Mouse (Mus musculus) kidney, embryonic 15.5 days (tissue): Measurements from ENCODE around the gene Gm20503. TPM values are rescaled to one million over a fixed set of nuclear protein-coding genes. Genes with fewer than 3 reads are reported as not detected.

ENCODE experiments used
- ATAC-seq: fragments of 200-750 bp; cut with Nextera tagmentation; replicated peaks from 2 replicates; pipeline ENCODE4 v1.8.0; 2017; ENCODE audit warnings: moderate TSS enrichment; ENCODE audit not compliant: low FRiP score
- H3K27ac ChIP-seq: fragments of 300-500 bp; sonication (generic); 2 replicates; pipeline ENCODE4 v1.5.1; 2015; ENCODE audit warnings: mild to moderate bottlenecking, inconsistent platforms
- H3K27me3 ChIP-seq: fragments of 300-500 bp; sonication (generic); 2 replicates; pipeline ENCODE4 v1.6.1; 2015; ENCODE audit warnings: inconsistent platforms
- H3K36me3 ChIP-seq: fragments of 300-500 bp; sonication (generic); 2 replicates; pipeline ENCODE4 v1.6.1; 2015; ENCODE audit warnings: inconsistent platforms
- H3K4me1 ChIP-seq: fragments of 300-500 bp; sonication (generic); 2 replicates; pipeline ENCODE4 v1.6.1; 2015; ENCODE audit warnings: inconsistent platforms
- H3K4me2 ChIP-seq: fragments of 300-500 bp; sonication (generic); 2 replicates; pipeline ENCODE4 v1.6.1; 2015; ENCODE audit warnings: moderate library complexity, mild to moderate bottlenecking, inconsistent platforms
- H3K4me3 ChIP-seq: fragments of 300-500 bp; sonication (generic); replicated peaks from 2 replicates; pipeline ENCODE4 v1.5.1; 2015; ENCODE audit warnings: mild to moderate bottlenecking, inconsistent platforms
- H3K9ac ChIP-seq: fragments of 300-500 bp; sonication (generic); 2 replicates; pipeline ENCODE4 v1.6.1; 2015; ENCODE audit warnings: mild to moderate bottlenecking, inconsistent platforms
- H3K9me3 ChIP-seq: fragments of 300-500 bp; sonication (generic); replicated peaks from 2 replicates; pipeline ENCODE4 v1.6.1; 2016; ENCODE audit warnings: inconsistent platforms
- WGBS: fragments of 180-500 bp; shearing (Covaris S2); methylation state at CpG from one replicate; pipeline ENCODE4 v1.1.7; 2015; ENCODE audit warnings: mixed read lengths; 5-methylcytosine and 5-hydroxymethylcytosine counted together
- polyA plus RNA-seq: library from polyadenylated mRNA; unstranded; fragments of >200 nt; fragmentation: Nextera tagmentation; extraction: Ambion mirVana; gene quantifications from 2 replicates; pipeline ENCODE4 v1.2.1, GENCODE M21; 2015

The Gm20503 gene
- polyA plus RNA-seq, 1 experiment from 2014 or later: 15.2 TPM

DNA sequence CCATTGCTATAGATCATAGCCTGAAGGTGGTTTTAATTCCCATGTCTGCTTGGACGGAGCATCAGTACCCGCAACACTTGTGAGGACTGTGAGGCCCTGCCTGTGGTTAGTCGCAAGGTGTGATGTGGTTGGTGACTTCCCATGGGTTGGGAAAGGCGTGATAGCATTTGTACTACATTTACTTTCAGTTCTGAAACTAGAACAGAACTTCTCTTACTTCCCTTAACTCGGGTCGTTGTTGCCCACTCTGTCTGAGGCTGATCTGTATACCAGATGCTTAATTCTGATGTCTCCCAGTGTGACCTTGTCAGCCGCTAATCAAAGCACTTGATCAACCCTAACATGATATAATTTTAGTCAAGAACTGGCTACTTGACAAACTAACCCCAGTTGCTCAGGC lies 6.2 kb downstream of the Gm20503 start:
- H3K4me3 ChIP-seq: no peak overlapping the region
- no peak for ATAC-seq
- no peak overlapping the region for H3K27ac ChIP-seq
- no peak overlapping the region for H3K9ac ChIP-seq
- 0 out of 2 replicates have a peak, but pooled peaks cover 3% of the 10 kb centered on the region for H3K36me3 ChIP-seq
- H3K4me1 ChIP-seq: peaks cover 38% of the 10 kb centered on the region
- H3K9me3 ChIP-seq: no peaks in the 10 kb centered on the region
- H3K4me2 ChIP-seq: no peak overlapping the region
- H3K27me3 ChIP-seq: no peaks in the 10 kb centered on the region
- WGBS: 89% methylated on average over 7 of the region's 7 CpGs

DNA sequence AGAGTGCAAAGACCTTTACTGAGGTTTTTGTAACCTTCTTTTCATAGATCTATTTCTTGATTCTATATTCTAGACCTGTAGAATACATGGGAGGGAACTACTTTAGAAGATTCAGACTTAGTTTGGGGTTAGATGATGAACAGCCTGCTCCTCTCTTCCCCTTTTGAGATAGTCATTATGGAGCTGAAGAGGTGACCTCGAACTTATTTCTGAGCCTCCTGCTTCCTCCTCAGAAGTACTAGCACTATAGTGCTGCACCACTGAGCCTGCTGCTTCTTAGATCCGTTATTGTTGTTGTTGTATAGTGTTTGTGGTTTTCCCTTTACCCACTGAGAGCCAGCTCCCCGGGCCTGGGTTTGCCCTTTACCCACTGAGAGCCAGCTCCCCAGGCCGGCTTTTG lies 6.7 kb downstream of the Gm20503 start:
- H3K4me1 ChIP-seq: peaks cover 33% of the 10 kb centered on the region
- H3K9me3 ChIP-seq: no peaks in the 10 kb centered on the region
- no peak overlapping the region for H3K4me3 ChIP-seq
- no peak overlapping the region for H3K4me2 ChIP-seq
- no peak overlapping the region for H3K27ac ChIP-seq
- 83% methylated on average over 4 of the region's 4 CpGs for WGBS
- no peaks in the 10 kb centered on the region for H3K27me3 ChIP-seq
- H3K36me3 ChIP-seq: 0 out of 2 replicates have a peak, but pooled peaks cover 5% of the 10 kb centered on the region
- H3K9ac ChIP-seq: no peak overlapping the region
- no peak for ATAC-seq

DNA sequence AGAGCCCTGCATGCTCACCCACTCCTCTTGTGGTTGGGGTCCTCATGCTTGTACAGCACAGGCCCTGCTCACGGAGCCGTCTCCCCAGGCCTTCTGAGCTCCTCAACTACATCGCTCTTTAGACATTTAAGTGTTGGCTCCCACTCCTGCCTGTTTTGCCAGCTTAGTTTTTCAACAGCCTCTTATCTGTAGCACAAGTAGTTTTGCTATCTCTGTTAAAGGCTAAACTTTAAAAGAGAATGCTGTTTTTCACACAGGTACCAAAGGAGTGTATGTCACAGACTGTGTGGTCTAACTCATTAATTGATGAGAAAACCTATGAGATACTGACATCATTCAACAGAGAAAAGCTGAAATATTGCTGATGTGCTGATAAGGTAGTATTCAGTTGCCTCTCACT lies 8.4 kb downstream of the Gm20503 start:
- Histone ChIP-seq H3K9me3 (no peaks in the 10 kb centered on the region), H3K36me3 (0 out of 2 replicates have a peak, but pooled peaks cover 5% of the 10 kb centered on the region), H3K4me3 (no peak overlapping the region), H3K9ac (no peak overlapping the region), H3K4me1 (peaks cover 16% of the 10 kb centered on the region), H3K4me2 (no peak overlapping the region), H3K27ac (no peak overlapping the region), H3K27me3 (no peaks in the 10 kb centered on the region)
- no peak for ATAC-seq
- 82% methylated on average over 3 of the region's 3 CpGs for WGBS

DNA sequence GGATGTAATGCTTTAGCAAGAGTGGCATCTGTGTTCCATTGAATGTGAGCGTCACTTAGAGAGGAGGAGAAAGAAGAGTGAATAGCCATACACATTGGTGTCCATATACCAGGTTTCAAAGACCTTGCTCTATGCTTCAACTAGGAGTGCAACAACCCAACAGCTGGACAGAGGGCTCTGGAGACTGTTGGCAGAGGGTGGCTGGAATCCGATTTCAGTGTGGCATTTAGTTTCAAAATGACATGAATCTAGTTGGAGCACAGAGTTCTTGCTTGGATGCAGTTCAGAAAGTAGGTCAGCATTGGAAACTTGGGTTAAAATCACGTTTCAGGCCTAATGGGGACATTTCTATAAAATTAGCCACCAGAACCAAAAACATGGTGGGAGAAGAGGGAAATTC lies 12.2 kb downstream of the Gm20503 start:
- Histone ChIP-seq H3K9ac (no peak overlapping the region), H3K9me3 (no peaks in the 10 kb centered on the region), H3K4me3 (no peak overlapping the region), H3K27me3 (no peaks in the 10 kb centered on the region), H3K27ac (no peak overlapping the region), H3K36me3 (peaks cover 30% of the 10 kb centered on the region), H3K4me2 (no peak overlapping the region), H3K4me1 (no peaks in the 10 kb centered on the region)
- ATAC-seq: no peak
- WGBS: 75% methylated on average over 3 of the region's 3 CpGs

DNA sequence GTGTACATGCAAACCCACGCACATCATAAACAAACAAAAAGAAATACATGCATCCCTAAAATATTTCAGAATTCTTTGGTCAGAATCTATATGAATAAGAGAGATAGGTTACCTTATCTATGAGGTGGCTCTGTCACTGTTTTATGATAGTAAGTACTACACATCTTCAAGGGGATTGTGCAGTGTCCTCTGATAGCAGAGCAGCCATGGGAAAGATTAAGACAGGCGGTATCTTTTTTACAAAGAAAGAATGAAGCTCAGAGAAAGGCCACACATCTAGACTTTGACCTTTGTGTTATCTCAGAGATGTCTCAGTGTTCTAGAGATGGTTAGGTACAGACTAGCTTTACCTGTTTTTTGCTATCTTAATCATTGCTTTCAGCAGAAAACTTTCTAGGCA lies 13.9 kb downstream of the Gm20503 start:
- no peak overlapping the region for H3K4me3 ChIP-seq
- no peaks in the 10 kb centered on the region for H3K4me1 ChIP-seq
- ATAC-seq: no peak
- no peak overlapping the region for H3K27ac ChIP-seq
- H3K27me3 ChIP-seq: no peaks in the 10 kb centered on the region
- 96% methylated on average over 2 of the region's 2 CpGs for WGBS
- H3K9me3 ChIP-seq: no peaks in the 10 kb centered on the region
- H3K4me2 ChIP-seq: no peak overlapping the region
- no peak overlapping the region for H3K9ac ChIP-seq
- H3K36me3 ChIP-seq: peaks cover 45% of the 10 kb centered on the region

DNA sequence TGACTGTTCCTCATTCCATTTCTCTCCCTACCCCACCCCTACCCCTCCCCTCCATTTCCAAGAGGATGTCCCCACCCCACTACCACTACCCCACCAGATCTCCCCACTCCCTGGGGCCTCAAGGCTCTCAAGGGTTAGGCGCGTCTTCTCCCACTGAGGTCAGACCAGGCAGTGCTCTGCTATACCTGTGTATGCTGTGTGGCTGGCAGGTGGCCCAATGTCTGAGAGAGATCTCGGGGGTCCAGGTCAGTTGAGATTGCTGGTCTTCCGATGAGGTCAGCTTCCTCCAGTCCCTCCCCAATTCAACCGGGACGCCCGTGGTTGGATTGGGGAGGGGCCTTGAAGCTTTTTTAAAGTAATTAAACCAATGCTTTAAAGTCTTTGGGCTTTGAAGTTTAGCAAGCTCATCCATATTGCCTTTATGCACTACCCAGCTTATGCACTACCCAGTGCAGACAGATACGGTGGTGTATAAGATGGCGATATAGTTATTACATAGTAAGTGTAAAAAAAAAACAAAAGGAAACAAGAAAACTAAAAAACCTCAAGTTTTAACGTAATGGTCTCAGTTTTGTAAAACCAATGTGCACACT lies 31.4 kb downstream of the Gm20503 start:
- ATAC-seq: no peak
- H3K4me1 ChIP-seq: peaks cover 15% of the 10 kb centered on the region
- H3K27ac ChIP-seq: no peak overlapping the region
- peak overlapping the region; percentile 83 for H3K9ac ChIP-seq
- peak overlapping the region; percentile 88 for H3K4me3 ChIP-seq
- no peaks in the 10 kb centered on the region for H3K27me3 ChIP-seq
- peaks cover 3% of the 10 kb centered on the region for H3K9me3 ChIP-seq
- 73% methylated on average over 10 of the region's 10 CpGs for WGBS
- H3K4me2 ChIP-seq: peak overlapping the region; percentile 86
- peaks cover 8% of the 10 kb centered on the region for H3K36me3 ChIP-seq

DNA sequence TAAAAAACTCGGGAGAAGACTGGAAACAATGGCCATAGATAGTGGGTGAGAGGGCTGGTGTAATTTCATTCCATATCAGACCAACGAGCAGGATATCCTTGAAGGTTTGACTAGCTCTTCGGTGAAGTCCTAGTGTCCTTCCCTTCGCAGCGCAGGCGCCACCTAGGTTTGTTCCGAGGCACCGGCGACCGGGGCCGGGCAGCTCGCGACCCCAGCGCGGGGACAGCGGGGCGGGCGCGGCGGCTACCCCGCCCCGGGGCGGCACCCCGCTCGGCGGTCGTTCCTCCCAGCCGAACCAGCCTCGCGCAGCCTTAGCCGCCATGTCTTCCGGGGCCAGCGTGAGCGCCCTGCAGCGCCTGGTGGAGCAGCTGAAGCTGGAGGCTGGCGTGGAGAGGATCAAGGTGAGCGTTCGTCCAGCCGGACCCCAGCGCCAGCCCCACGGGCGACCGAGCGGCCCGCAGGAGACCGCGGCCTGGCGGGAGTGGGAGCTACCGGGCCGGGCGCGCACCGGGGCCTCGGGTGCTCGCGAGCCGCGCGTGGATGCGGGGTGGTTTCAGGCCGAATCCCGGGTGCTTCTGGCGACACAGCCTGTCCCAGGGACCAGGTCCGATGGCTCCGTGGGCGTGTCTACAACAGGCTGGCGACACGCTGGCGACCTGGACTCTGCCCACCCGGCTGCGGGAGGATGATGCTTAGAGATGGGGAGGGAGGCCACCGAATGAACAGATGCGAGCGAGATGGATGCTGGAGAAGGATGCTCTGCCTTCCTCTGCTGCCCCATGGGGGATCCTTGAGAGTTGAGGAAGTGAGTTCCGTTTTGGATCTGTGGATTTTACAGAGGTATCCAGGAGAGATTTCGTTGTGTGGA lies 32.1 kb downstream of the Gm20503 start, which contains the start of gene Gng10:
TSS of gene Gng10 (plus strand) at position 171 of the 868 bp plus-strand sequence.
- H3K9me3 ChIP-seq: no peaks in the 10 kb centered on the region
- peaks cover 15% of the 10 kb centered on the region for H3K4me1 ChIP-seq
- H3K4me2 ChIP-seq: peak within 1 kb of the TSS; percentile 86
- 9% methylated on average over 75 of the region's 76 CpGs for WGBS
- H3K9ac ChIP-seq: peak within 1 kb of the TSS; percentile 83
- peak within 1 kb of the TSS; percentile 88 for H3K4me3 ChIP-seq
- H3K36me3 ChIP-seq: peaks cover 15% of the 10 kb centered on the region
- ATAC-seq: peak; percentile 93
- peak within 1 kb of the TSS; percentile 75 for H3K27ac ChIP-seq
- no peaks in the 10 kb centered on the region for H3K27me3 ChIP-seq

DNA sequence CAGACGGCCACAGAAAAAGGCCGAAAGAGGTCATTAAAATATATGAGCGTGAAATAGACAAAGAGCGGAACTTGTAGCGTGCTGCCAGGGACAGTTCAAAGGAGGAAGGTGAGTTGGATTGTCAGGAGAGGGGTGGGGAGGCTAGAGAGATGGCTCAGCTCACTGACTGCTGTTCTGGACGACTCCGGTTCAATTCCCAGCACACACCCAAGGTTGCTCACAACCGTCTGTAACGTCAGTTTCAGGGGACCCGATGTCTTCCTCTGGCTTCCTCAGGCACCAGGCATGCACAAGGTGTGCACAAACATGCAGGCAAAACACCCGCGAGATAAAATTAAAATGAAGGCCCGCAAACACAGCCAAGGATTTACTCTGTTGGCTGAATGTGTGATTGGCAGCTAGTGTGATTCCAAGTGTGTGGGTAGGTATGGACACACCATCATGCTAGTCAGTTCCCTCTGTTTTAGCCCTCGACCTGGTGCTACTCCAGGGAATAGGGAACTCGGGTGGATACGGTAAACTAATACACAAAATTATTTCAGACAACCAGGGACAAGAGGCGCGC lies 32.9 kb downstream of the Gm20503 start:
- 57% methylated on average over 18 of the region's 18 CpGs for WGBS
- Histone ChIP-seq H3K27ac (peak overlapping the region; percentile 75; the same call in 1 of the 2 replicates), H3K4me1 (peaks cover 15% of the 10 kb centered on the region), H3K36me3 (peaks cover 22% of the 10 kb centered on the region), H3K9me3 (no peaks in the 10 kb centered on the region), H3K9ac (peak overlapping the region; percentile 83), H3K4me2 (peak overlapping the region; percentile 86), H3K27me3 (no peaks in the 10 kb centered on the region), H3K4me3 (peak overlapping the region; percentile 88)
- peak; percentile 8; the same call in 1 of the 2 replicates for ATAC-seq

DNA sequence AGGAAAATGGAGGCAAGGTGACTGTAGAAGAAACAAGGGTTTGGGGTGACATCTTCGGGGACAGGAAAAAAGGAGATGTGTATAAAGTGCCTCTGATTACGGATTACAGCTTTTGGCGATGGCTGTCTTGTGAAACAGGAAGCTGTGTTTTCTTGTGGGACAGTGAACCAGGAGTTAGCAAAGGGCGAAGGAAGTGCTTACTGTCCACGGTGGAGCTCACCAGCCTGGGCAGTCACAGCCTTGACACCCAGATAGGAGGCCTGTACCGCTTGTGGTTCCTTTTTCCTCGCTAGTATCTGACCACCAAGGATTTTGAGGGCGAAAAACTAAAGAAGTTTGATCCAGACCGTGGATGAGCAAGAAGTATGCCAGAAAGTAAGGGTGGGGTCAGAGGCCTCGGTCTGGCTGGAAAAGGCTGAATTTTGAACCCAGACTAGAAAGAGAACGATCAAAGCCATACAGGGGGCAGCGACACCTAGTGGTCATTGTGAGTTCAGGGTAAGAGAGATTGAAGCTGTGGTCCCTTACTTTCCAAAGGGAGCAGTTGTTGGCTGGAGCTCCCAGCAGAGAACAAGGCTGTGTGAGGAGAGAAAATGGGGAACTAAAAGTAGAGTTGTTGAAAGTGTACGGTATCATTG lies 33.6 kb downstream of the Gm20503 start:
- Histone ChIP-seq H3K4me3 (no peak overlapping the region), H3K4me1 (peaks cover 15% of the 10 kb centered on the region), H3K36me3 (peaks cover 27% of the 10 kb centered on the region), H3K9ac (no peak overlapping the region), H3K27me3 (no peaks in the 10 kb centered on the region), H3K9me3 (no peaks in the 10 kb centered on the region), H3K4me2 (peak overlapping the region; percentile 22; the same call in 1 of the 2 replicates), H3K27ac (no peak overlapping the region)
- 0 out of 2 replicates have a peak, but pooled peaks have one; percentile 26 for ATAC-seq
- 56% methylated on average over 13 of the region's 13 CpGs for WGBS

DNA sequence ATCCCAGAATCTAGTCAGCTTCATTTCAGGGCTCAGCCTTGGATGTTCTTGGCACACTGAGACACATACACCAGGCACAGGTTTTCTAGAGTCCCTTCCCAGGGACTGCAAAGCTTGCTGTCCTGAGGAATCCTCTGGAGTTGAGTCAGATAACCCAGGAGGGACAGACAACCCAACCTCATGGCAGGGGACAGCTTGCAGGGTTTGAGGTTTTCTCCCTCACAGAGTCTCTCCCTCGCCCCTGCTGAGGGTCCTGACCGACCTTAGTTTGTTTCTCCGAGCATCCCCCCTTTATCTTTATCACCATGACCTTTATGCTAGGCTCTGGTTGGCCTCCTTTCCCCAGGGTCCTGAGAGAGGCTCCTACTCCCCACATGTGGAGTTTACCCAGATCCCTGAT lies 34.5 kb downstream of the Gm20503 start:
- H3K9ac ChIP-seq: no peak overlapping the region
- WGBS: 78% methylated on average over 3 of the region's 3 CpGs
- no peak overlapping the region for H3K4me2 ChIP-seq
- no peaks in the 10 kb centered on the region for H3K27me3 ChIP-seq
- H3K4me3 ChIP-seq: no peak overlapping the region
- peaks cover 15% of the 10 kb centered on the region for H3K4me1 ChIP-seq
- no peak for ATAC-seq
- H3K27ac ChIP-seq: no peak overlapping the region
- no peaks in the 10 kb centered on the region for H3K9me3 ChIP-seq
- peaks cover 29% of the 10 kb centered on the region for H3K36me3 ChIP-seq

DNA sequence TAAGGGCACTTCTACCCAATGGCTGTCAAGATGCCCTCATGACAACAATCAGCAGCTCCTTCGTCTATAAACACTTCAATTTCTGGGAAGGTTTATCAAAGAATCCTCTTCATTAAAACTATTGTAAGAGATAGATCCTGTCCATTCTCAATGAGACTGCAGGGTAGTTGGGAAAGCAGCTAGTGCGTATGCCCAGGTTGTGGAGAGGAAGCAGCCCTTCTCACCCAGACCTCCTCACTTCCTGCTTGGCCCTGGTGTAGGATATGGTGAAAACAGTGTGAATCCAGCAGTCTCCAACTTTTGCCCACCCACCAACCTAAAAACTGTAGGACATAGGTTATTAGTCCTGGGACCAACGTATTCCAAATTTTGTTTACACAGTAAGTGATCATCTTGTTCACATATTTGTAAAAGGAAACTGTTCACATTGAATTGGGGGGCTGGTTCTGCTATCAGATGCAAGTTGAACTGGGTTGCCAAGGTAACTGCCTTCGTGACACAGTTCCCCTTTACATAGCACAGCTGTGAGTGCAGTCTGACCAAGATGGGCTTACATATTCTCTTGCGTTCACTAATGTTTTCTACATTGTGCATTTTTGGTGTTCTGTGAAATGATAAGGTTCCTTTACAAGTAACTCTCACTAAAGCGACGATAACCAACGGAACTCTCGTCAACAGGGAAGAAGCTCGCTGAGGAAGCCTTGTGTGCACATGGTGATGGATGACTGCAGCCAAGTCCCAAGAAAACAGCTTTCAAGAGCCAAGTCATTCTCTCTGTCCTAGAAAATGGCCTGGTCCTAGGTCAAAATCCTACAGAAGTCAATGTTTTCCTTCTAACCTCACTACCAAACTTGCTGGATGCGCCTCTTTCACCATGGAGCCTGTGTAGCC lies 37.6 kb downstream of the Gm20503 start:
- 86% methylated on average over 11 of the region's 11 CpGs for WGBS
- Histone ChIP-seq H3K9me3 (no peaks in the 10 kb centered on the region), H3K4me1 (peaks cover 12% of the 10 kb centered on the region), H3K4me2 (no peak overlapping the region), H3K4me3 (no peak overlapping the region), H3K27ac (no peak overlapping the region), H3K27me3 (no peaks in the 10 kb centered on the region), H3K36me3 (peaks cover 32% of the 10 kb centered on the region), H3K9ac (no peak overlapping the region)
- ATAC-seq: no peak
